Mouse (Mus musculus) layer of hippocampus, adult 9-10 months (tissue): Measurements from ENCODE around the gene Atp5l.
"Not testable (repeated sequence)": the region's sequence is repeated elsewhere in the genome, so short reads cannot be mapped to it uniquely, and the experiment has no call there.

Experiments
- DNase-seq: peaks from one replicate; pipeline ENCODE4 v3.0.0; 2022; ENCODE audit warnings: low spot score

Atp5l gene

GRCm38 (mm10) chr9:44920374-44921122 lies at the start of gene Atp5l:
Gene Atp5l (minus strand): TSS chr9:44920742.
- DNase-seq = peak; percentile 92

- no peak for DNase-seq
These were observed 48.9 kb upstream of the Atp5l start for GRCm38 (mm10) chr9:44969450-44969849.

- not testable (repeated sequence) for DNase-seq
These were observed 47.2 kb upstream of the Atp5l start for GRCm38 (mm10) chr9:44967763-44968162.

GRCm38 (mm10) chr9:44966815-44967242 lies 46.3 kb upstream of the Atp5l start:
- no peak for DNase-seq

GRCm38 (mm10) chr9:44965833-44966466 lies 45.4 kb upstream of the Atp5l start:
- no peak for DNase-seq

- DNase-seq = peak; percentile 98
These were observed 44.7 kb upstream of the Atp5l start, which contains the start of gene Ube4a for GRCm38 (mm10) chr9:44965126-44965832. Gene Ube4a (minus strand): TSS chr9:44965600.

GRCm38 (mm10) chr9:44954432-44954831 lies 33.9 kb upstream of the Atp5l start:
- DNase-seq = no peak

GRCm38 (mm10) chr9:44947836-44948235 lies 27.3 kb upstream of the Atp5l start:
- DNase-seq = no peak

GRCm38 (mm10) chr9:44946185-44946695 lies 25.7 kb upstream of the Atp5l start:
- no peak for DNase-seq

GRCm38 (mm10) chr9:44942421-44942820 lies 21.9 kb upstream of the Atp5l start:
- DNase-seq = no peak

GRCm38 (mm10) chr9:44941756-44942155 lies 21.2 kb upstream of the Atp5l start:
- no peak for DNase-seq

- DNase-seq = no peak
These were observed 1.0 kb upstream of the Atp5l start for GRCm38 (mm10) chr9:44921543-44921942.

- peak; percentile 79 for DNase-seq
These were observed 554 bp upstream of the Atp5l start for GRCm38 (mm10) chr9:44921123-44921468.

- DNase-seq = no peak
These were observed 936 bp downstream of the Atp5l start for GRCm38 (mm10) chr9:44919606-44920005.

- DNase-seq = no peak
These were observed 4.3 kb downstream of the Atp5l start for GRCm38 (mm10) chr9:44916196-44916595.

- DNase-seq = no peak
These were observed 5.8 kb downstream of the Atp5l start for GRCm38 (mm10) chr9:44914706-44915105.

GRCm38 (mm10) chr9:44911365-44911764 lies 9.2 kb downstream of the Atp5l start:
- no peak for DNase-seq

- DNase-seq = no peak
These were observed 14.9 kb downstream of the Atp5l start for GRCm38 (mm10) chr9:44905620-44906019.

GRCm38 (mm10) chr9:44904964-44905363 lies 15.6 kb downstream of the Atp5l start:
- peak; percentile 53 for DNase-seq

- DNase-seq = no peak
These were observed 16.7 kb downstream of the Atp5l start for GRCm38 (mm10) chr9:44903856-44904255.

GRCm38 (mm10) chr9:44900402-44900801 lies 20.1 kb downstream of the Atp5l start:
- no peak for DNase-seq

GRCm38 (mm10) chr9:44899716-44900115 lies 20.8 kb downstream of the Atp5l start:
- no peak for DNase-seq

- DNase-seq = no peak
These were observed 23.5 kb downstream of the Atp5l start for GRCm38 (mm10) chr9:44897024-44897423.
